Mouse (Mus musculus) limb, embryonic 13.5 days (tissue): ENCODE results near the gene Camk1d. TPM values are rescaled to one million over a fixed set of nuclear protein-coding genes. Genes with fewer than 3 reads are reported as not detected.

Experiments
- ATAC-seq: fragments of 200-750 bp; cut with Nextera tagmentation; 2 replicates; pipeline ENCODE4 v1.8.0; 2017; ENCODE audit warnings: low read depth, moderate number of reproducible peaks, moderate TSS enrichment; ENCODE audit not compliant: low FRiP score
- H3K27ac ChIP-seq: fragments of 300-500 bp; sonication (generic); 2 replicates; pipeline ENCODE4 v1.5.1; 2015; ENCODE audit warnings: inconsistent platforms, mild to moderate bottlenecking, moderate library complexity
- H3K27me3 ChIP-seq: fragments of 300-500 bp; sonication (generic); 2 replicates; pipeline ENCODE4 v1.6.1; 2015; ENCODE audit warnings: mild to moderate bottlenecking, inconsistent platforms
- H3K36me3 ChIP-seq: fragments of 300-500 bp; sonication (generic); 2 replicates; pipeline ENCODE4 v1.6.1; 2015; ENCODE audit warnings: inconsistent platforms, mild to moderate bottlenecking, moderate library complexity
- H3K4me1 ChIP-seq: fragments of 300-500 bp; sonication (generic); 2 replicates; pipeline ENCODE4 v1.6.1; 2015; ENCODE audit warnings: inconsistent platforms
- H3K4me2 ChIP-seq: fragments of 300-500 bp; sonication (generic); replicated peaks from 2 replicates; pipeline ENCODE4 v1.6.1; 2015; ENCODE audit warnings: inconsistent platforms, mild to moderate bottlenecking, moderate library complexity
- H3K4me3 ChIP-seq: fragments of 300-500 bp; sonication (generic); 2 replicates; pipeline ENCODE4 v1.5.1; 2015; ENCODE audit warnings: moderate library complexity, mild to moderate bottlenecking, inconsistent platforms
- H3K9ac ChIP-seq: fragments of 300-500 bp; sonication (generic); 2 replicates; pipeline ENCODE4 v1.6.1; 2015; ENCODE audit warnings: mild to moderate bottlenecking, inconsistent platforms
- H3K9me3 ChIP-seq: fragments of 300-500 bp; sonication (generic); 2 replicates; pipeline ENCODE4 v1.6.1; 2016; ENCODE audit warnings: inconsistent platforms
- WGBS: fragments of 180-500 bp; shearing (Covaris S2); methylation state at CpG from one replicate; pipeline ENCODE4 v1.1.7; 2015; 5-methylcytosine and 5-hydroxymethylcytosine counted together
- polyA plus RNA-seq: library from polyadenylated mRNA; unstranded; fragments of >200 nt; fragmentation: Nextera tagmentation; extraction: Ambion mirVana; gene quantifications from 2 replicates; pipeline ENCODE4 v1.2.1, GENCODE M21; 2015

Camk1d gene
- polyA plus RNA-seq, 1 experiment from 2014 or later, result 2.9 TPM

DNA sequence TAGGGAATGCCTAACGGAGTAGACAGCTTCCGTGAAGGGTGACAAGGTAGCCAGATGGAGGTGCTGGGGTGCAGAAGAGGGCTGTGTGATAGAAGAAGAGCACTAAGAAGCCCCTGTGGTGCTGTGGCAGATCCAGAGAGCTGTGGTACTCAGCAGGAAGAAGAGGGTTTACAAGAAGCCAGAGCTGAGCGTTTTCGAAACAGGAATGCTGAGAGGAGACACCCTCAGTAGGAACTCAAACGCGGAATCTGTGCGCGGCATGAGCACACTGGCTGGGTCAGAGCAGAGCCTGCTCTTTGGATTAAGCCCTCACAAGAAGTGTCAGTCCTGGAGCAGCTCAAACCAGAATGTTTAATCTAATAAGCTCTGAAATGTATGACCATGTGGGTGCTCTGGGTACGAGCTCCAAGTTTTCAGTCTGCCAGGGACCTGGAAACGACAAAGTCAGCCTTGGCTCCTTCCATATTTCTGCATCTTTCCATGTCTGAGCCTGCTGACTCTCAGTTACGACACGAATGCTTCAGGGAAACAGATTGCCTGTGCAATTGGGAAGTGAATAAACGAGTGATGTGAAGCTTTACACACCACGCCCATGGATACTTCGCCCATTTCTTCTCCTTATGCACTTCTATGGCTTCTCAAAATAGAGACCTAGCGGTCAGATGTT is 278.6 kb downstream of the Camk1d start:
- H3K4me2 ChIP-seq, result no peak overlapping the region
- H3K4me1 ChIP-seq, result no peaks in the 10 kb centered on the region
- ATAC-seq, result no peak
- no peaks in the 10 kb centered on the region for H3K9me3 ChIP-seq
- no peak overlapping the region for H3K9ac ChIP-seq
- WGBS, result 85% methylated on average over 16 of the region's 16 CpGs
- no peaks in the 10 kb centered on the region for H3K27me3 ChIP-seq
- no peak overlapping the region for H3K27ac ChIP-seq
- no peaks in the 10 kb centered on the region for H3K36me3 ChIP-seq
- H3K4me3 ChIP-seq, result no peak overlapping the region

DNA sequence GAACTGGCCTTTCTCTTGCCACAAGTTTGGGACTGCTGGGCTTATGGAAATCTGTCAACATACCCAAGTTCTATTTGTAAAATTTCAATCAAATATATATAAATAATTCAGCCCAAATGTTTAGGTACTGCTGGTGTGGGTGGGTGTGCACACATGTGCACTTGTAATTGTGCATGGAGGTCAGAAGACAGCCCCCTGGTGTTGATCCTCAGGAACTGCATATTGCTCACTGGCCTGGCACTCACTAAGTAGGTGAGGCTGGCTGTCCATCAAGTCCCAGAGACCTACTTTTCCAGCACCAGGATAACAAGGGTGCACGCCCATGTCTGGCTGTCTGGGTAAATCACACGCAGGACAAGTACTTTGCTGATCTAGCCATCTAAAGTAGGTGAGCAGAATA is 283.0 kb downstream of the Camk1d start:
- ATAC-seq, result no peak
- H3K9ac ChIP-seq, result no peak overlapping the region

DNA sequence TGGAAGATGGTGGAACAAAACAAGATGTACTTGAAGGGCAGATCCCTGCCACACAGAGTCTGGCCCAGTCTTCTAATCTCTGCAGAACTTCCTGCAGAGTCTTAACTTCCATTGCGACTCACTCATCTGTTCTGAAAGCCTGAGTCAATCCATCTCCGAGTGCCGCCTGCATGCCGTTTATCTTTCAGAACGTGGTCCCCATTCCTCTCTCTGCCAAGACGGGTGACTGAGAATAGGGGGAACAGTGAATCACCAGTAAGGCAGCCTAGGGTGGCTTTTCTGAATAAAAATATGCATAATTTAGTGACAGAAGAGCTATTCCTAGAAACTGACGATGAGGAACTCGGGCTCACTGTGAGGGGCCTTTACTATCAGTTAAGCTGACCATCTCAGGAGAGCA is 284.4 kb downstream of the Camk1d start:
- no peak overlapping the region for H3K9ac ChIP-seq
- 76% methylated on average over 8 of the region's 8 CpGs for WGBS
- H3K4me3 ChIP-seq, result no peak overlapping the region
- no peak overlapping the region for H3K4me2 ChIP-seq
- H3K27me3 ChIP-seq, result no peaks in the 10 kb centered on the region
- H3K27ac ChIP-seq, result no peak overlapping the region
- H3K4me1 ChIP-seq, result no peaks in the 10 kb centered on the region
- H3K36me3 ChIP-seq, result no peaks in the 10 kb centered on the region
- no peaks in the 10 kb centered on the region for H3K9me3 ChIP-seq
- no peak for ATAC-seq

More for the DNA sequence above, 283.0 kb downstream of the Camk1d start:
- no peak overlapping the region for H3K4me2 ChIP-seq
- WGBS, result 47% methylated on average over 2 of the region's 2 CpGs
- no peaks in the 10 kb centered on the region for H3K27me3 ChIP-seq
- H3K4me3 ChIP-seq, result no peak overlapping the region
- no peaks in the 10 kb centered on the region for H3K9me3 ChIP-seq
- no peaks in the 10 kb centered on the region for H3K4me1 ChIP-seq
- no peaks in the 10 kb centered on the region for H3K36me3 ChIP-seq
- H3K27ac ChIP-seq, result no peak overlapping the region

DNA sequence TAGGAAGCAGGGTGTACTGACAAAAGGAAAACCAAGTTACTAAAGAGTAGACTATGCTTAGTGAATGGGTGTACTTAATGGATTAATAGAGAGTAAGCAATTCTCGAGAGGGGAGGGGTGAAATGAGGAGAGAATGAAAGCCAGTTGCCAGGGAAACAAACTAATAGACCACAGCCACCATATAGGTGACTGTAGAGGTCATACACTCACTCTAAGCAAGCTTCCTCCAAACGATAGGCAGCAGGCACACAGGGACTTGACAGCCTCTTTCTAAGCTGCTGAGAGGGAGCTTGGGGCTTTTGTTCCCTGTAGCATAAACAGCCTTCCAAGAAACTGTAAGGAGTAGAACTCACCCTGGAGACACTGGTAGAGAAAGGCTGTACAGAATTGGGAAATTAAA is 288.2 kb downstream of the Camk1d start:
- no peak for ATAC-seq
- Histone ChIP-seq H3K4me2 (no peak overlapping the region), H3K27me3 (no peaks in the 10 kb centered on the region), H3K9ac (no peak overlapping the region), H3K4me3 (no peak overlapping the region), H3K36me3 (no peaks in the 10 kb centered on the region), H3K4me1 (no peaks in the 10 kb centered on the region), H3K27ac (no peak overlapping the region), H3K9me3 (no peaks in the 10 kb centered on the region)
- 32% methylated on average over 2 of the region's 2 CpGs for WGBS

DNA sequence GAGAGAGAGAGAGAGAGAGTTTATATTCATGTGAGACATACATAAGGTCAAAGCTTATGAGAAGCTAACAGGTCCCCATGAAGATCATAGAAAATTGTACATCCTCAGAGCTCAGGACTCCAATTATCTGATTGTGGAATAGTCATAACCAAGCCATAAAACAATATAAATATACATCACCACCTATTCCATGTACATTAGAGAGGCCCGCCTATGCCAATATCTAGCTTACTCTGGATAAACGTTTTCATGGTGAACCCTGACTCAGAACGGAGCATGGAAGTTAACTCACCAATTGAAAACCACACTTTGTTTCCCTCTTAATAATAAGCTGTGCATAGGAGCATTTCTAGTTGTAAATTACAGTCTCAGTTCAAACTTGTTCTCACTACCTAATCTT is 288.7 kb downstream of the Camk1d start:
- H3K27ac ChIP-seq, result no peak overlapping the region
- H3K27me3 ChIP-seq, result no peaks in the 10 kb centered on the region
- no peaks in the 10 kb centered on the region for H3K4me1 ChIP-seq
- WGBS, result 83% methylated on average over 3 of the region's 3 CpGs
- H3K9me3 ChIP-seq, result no peaks in the 10 kb centered on the region
- ATAC-seq, result no peak
- H3K36me3 ChIP-seq, result no peaks in the 10 kb centered on the region
- H3K4me3 ChIP-seq, result no peak overlapping the region
- H3K4me2 ChIP-seq, result no peak overlapping the region
- no peak overlapping the region for H3K9ac ChIP-seq

DNA sequence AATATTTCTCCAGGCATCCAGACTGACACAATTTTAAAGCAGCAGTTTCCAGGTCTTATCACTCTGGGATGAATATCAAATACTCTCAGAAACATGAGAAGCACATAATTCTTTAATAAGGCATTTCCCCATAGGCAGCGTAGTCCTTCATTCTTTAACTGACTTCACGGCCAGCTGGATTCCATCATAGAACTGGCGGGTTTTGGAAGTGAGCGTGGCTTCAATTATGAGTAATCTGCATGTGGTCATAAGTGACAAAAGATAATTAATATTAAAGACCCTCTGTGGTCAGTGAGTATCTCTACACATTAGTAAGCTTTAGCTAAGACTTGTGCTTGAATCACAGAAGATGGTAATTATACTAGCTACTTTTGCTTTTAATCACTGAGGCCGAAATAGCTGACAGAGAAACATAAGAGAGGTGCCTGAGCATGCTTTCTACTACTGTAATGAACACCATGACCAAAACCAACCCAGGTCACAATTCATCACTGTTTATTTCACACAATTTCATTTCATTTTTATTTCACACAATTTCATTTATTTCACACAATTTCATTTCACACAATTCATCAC is 293.6 kb downstream of the Camk1d start:
- no peak overlapping the region for H3K9ac ChIP-seq
- H3K36me3 ChIP-seq, result no peaks in the 10 kb centered on the region
- no peak overlapping the region; the same call in 1 of the 2 replicates for H3K27ac ChIP-seq
- peaks cover 5% of the 10 kb centered on the region; the same call in 1 of the 2 replicates for H3K4me1 ChIP-seq
- no peak overlapping the region for H3K4me3 ChIP-seq
- H3K27me3 ChIP-seq, result no peaks in the 10 kb centered on the region
- no peak overlapping the region for H3K4me2 ChIP-seq
- H3K9me3 ChIP-seq, result no peaks in the 10 kb centered on the region
- WGBS, result 27% methylated on average over 5 of the region's 5 CpGs
- ATAC-seq, result no peak

DNA sequence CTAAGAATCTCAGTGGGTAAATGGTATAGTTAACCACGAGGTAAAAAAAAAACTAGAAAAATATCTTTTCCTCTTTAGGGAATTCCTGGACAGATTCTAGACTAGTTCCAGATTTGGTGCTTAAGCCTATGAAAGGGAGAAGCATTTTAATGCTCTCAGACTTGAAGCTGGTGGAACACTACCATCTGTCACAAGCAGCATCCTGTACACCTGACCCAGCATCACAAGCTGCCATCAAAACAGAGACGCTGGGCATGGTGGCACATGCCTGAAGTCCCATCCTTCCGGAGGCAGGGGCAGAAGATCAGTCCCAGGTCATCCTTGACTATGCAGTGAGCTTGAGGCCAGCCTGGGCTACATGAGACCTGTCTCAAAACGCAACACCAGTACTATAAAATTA is 295.5 kb downstream of the Camk1d start:
- no peak overlapping the region for H3K9ac ChIP-seq
- no peaks in the 10 kb centered on the region for H3K9me3 ChIP-seq
- no peaks in the 10 kb centered on the region for H3K27me3 ChIP-seq
- H3K4me3 ChIP-seq, result no peak overlapping the region
- 84% methylated on average over 4 of the region's 4 CpGs for WGBS
- no peak for ATAC-seq
- no peak overlapping the region for H3K4me2 ChIP-seq
- no peak overlapping the region for H3K27ac ChIP-seq
- no peaks in the 10 kb centered on the region for H3K36me3 ChIP-seq
- peaks cover 5% of the 10 kb centered on the region; the same call in 1 of the 2 replicates for H3K4me1 ChIP-seq

DNA sequence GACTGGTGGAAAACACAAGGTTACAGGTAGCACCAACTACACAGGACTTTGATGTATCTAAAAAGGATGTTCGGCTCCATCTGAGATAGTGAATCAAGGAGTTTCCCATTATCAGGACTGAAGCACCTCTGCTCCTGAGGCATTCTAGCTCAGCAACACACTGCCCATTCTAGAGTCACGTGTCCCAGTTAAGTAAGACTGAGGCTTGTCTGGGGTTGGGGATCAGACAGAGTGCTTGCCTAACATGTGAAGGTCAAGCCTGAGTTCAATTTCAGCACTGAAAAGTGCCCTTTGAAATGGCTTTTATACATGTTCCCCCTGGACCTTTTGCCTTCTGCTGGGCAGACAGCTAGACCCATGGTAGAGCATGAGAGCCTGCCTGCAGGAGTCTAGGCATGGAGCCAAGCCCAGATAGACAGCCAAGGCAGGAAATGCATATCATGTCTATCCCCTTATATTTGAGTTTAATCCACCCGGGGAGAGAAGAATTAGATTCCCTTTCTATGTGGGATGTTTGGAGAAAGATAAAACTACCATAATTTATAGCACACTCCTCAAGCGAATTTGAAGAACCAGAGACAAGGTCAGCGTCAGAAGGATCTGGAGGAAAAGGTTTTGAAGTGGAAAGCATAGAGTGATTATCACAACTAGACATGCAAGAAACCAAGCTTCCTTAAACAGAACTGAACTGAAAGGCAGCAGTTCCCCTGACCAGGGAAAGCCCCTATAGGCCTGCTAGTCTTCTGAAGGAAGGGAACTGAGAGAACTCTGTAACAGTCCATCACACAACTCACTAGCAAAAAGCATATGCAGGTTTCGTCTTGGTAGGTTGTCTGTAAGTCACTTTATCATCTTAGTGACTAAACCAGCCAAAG is 296.9 kb downstream of the Camk1d start:
- no peak overlapping the region for H3K4me2 ChIP-seq
- no peak overlapping the region for H3K9ac ChIP-seq
- peaks cover 5% of the 10 kb centered on the region; the same call in 1 of the 2 replicates for H3K4me1 ChIP-seq
- H3K36me3 ChIP-seq, result no peaks in the 10 kb centered on the region
- no peaks in the 10 kb centered on the region for H3K27me3 ChIP-seq
- no peak for ATAC-seq
- H3K4me3 ChIP-seq, result no peak overlapping the region
- WGBS, result 75% methylated on average over 6 of the region's 6 CpGs
- no peak overlapping the region for H3K27ac ChIP-seq
- no peaks in the 10 kb centered on the region for H3K9me3 ChIP-seq

DNA sequence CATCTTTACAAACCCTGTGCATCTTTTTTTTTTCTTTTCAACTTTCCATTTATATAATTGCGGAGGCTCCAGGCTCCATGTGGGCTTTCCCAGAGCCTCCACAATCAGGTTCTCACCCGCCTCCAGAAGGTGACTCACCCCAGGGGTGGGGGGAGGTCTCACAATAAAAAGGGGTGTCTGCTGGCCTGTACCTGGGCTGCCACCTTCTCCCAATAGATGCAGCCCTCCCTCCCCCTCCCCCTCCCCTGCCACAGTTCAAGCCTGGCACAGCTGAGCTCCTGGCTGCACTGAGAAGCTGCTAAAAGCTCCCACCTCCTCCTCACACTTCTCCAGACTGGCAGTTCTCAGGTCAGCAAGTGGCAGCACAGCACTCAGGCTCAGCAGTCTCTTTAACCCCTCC is 302.5 kb downstream of the Camk1d start:
- H3K27me3 ChIP-seq, result no peaks in the 10 kb centered on the region
- no peak for ATAC-seq

DNA sequence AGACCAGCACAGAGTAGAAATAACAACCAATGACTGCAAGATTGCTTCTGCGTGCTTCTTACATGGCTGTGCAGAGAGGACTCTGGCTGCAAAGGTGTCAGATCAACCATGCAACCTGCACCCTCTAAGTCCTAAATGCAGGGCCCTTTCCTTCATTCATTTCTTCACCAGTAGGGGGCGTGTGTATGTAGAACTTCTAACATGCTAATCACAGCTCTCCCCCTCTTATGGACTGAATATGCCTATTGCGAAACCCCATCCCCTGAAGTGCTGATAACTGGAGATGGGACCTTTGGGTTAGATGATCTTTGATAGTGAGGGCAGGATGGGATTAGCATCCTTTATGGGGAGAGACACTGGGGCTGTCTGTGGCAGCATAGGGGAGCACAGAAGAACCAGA is 310.5 kb downstream of the Camk1d start:
- no peak overlapping the region for H3K27ac ChIP-seq
- H3K4me1 ChIP-seq, result 0 out of 2 replicates have a peak, but pooled peaks cover 3% of the 10 kb centered on the region
- no peaks in the 10 kb centered on the region for H3K9me3 ChIP-seq
- no peaks in the 10 kb centered on the region for H3K36me3 ChIP-seq
- no peaks in the 10 kb centered on the region for H3K27me3 ChIP-seq
- 64% methylated on average over 3 of the region's 3 CpGs for WGBS
- no peak overlapping the region for H3K4me2 ChIP-seq
- H3K4me3 ChIP-seq, result no peak overlapping the region
- ATAC-seq, result no peak
- no peak overlapping the region for H3K9ac ChIP-seq

More for the DNA sequence above, 302.5 kb downstream of the Camk1d start:
- whole genome bisulfite sequencing, result 28% methylated on average over 2 of the region's 2 CpGs
- H3K36me3 ChIP-seq, result no peaks in the 10 kb centered on the region
- H3K9ac ChIP-seq, result no peak overlapping the region
- H3K4me1 ChIP-seq, result peaks cover 4% of the 10 kb centered on the region; the same call in 1 of the 2 replicates
- H3K4me2 ChIP-seq, result no peak overlapping the region
- no peak overlapping the region for H3K27ac ChIP-seq
- no peaks in the 10 kb centered on the region for H3K9me3 ChIP-seq
- H3K4me3 ChIP-seq, result no peak overlapping the region

DNA sequence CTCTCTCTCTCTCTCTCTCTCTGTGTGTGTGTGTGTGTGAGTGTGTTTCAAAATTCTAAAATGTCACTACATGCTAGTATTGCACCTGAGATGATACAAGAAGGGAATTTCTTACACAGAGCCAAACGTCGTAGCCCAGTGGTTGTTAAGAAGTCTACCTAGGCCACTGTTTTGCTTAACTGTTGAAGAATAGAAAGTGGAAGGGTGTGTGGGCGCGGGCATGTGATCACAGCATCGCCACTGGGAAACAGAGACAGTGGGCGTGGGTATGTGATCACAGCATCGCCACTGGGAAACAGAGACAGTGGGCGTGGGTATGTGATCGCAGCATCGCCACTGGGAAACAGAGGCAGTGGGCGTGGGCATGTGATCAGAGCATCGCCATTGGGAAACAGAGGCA is 312.3 kb downstream of the Camk1d start:
- 91% methylated on average over 12 of the region's 12 CpGs for WGBS
- no peak overlapping the region for H3K4me2 ChIP-seq
- no peak for ATAC-seq
- H3K27me3 ChIP-seq, result no peaks in the 10 kb centered on the region
- 0 out of 2 replicates have a peak, but pooled peaks cover 3% of the 10 kb centered on the region for H3K4me1 ChIP-seq
- H3K27ac ChIP-seq, result no peak overlapping the region
- H3K4me3 ChIP-seq, result no peak overlapping the region
- no peaks in the 10 kb centered on the region for H3K9me3 ChIP-seq
- no peaks in the 10 kb centered on the region for H3K36me3 ChIP-seq
- H3K9ac ChIP-seq, result no peak overlapping the region

DNA sequence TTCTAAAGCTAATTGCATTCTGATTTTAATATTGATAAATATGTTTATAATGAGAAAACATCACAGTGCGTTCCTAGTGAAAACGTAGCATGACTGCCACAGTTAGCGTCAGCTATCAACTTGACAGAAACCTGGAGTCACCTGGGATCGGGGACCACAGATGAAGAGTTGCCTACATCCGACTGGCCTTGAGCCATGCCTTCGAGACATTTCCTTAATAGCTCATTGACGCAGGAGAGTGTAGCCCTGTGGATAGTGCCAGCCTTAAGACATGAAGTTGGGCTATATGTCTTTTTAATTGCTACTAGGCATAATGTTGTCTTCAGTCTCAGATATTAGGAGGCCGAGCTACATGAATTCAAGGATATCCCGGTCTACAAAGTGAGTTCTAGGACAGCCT is 315.8 kb downstream of the Camk1d start:
- no peak overlapping the region for H3K27ac ChIP-seq
- H3K36me3 ChIP-seq, result no peaks in the 10 kb centered on the region
- no peak overlapping the region for H3K4me3 ChIP-seq
- ATAC-seq, result no peak
- 79% methylated on average over 9 of the region's 9 CpGs for WGBS
- H3K9ac ChIP-seq, result no peak overlapping the region
- H3K4me2 ChIP-seq, result no peak overlapping the region
- H3K9me3 ChIP-seq, result no peaks in the 10 kb centered on the region
- no peaks in the 10 kb centered on the region for H3K4me1 ChIP-seq
- H3K27me3 ChIP-seq, result no peaks in the 10 kb centered on the region
